Mouse (Mus musculus): ENCODE measurements around the gene Syne4. TPM values are rescaled to one million over a fixed set of nuclear protein-coding genes. Genes with fewer than 3 reads are reported as not detected.

Syne4 gene
- total RNA-seq, 2 experiments from 2014 or later, result 17.6 to 22.3 TPM

- peak; percentile 81 for DNase-seq
Measured at GRCm38 (mm10) chr7:30295103-30295502, 19.5 kb upstream of the Syne4 start.

DNA sequence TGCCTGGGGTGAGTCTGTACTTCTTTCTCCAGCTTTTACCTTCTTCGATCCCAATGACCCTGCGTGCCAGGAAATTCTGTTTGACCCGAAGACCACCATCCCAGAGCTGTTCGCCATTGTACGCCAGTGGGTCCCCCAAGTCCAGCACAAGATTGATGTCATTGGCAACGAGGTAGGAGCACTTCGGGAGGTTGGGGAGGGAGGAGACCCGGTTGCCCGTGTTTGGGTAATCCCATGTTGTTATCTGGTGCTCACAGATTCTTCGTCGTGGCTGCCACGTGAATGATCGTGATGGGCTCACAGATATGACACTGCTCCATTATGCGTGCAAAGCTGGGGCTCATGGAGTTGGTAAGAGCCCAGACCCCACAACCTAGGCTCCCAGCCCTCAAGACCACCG, 17.8 kb upstream of the Syne4 start:
- DNase-seq, result no peak

- no peak for DNase-seq
Measured at GRCm38 (mm10) chr7:30297266-30297665, 17.3 kb upstream of the Syne4 start.

DNA sequence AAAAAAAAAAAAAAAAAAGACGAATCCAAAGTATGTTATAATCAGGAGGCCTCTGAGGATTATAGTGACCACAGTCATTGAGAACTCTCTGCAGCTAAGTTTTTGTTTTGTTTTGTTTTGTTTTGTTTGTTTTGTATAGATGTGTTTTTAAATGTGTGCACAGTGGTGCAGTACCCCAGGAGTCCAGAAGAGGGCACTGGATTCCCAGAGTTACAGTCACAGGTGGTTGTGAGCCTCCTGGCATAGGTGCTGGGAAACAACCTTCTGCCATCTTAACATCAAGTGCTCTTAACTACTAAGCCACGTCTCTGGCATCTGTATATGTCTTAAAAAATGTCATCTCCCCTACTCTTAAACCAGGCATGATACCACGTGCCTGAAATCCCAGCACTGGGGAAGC, 13.7 kb upstream of the Syne4 start:
- DNase-seq, result peak; percentile 35

DNA sequence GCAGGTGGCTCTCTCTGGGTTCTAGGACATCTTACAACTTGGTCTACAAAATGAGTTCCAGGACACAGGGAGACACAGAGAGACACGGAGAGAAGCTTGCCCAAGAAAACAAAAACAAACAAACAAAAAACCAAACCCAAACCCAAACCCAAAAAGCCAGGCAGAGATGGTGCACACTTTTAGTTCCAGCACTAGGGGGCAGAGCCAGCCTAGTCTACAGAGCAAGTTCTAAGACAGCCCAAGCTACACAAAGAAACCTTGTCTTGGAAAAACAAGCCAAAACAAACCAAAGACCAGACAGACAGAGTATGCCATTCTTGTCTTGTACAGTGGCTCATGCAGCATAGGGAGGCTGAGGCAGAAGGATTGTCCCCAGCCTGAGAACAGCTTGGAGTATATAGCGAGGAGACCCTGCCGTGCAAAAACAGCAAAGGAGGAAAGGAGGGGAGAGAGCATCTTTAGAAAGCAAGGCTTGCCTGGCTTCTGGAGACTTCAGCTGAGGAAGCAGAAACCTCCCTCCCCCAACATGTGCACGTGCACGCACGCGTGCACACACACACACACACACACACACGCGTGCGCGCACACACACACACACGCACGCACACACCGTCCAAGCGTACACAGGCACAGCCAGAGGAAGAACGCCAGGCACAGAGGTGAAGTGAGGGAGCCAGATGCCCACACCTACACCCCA, 8.4 kb upstream of the Syne4 start:
- no peak for DNase-seq

DNA sequence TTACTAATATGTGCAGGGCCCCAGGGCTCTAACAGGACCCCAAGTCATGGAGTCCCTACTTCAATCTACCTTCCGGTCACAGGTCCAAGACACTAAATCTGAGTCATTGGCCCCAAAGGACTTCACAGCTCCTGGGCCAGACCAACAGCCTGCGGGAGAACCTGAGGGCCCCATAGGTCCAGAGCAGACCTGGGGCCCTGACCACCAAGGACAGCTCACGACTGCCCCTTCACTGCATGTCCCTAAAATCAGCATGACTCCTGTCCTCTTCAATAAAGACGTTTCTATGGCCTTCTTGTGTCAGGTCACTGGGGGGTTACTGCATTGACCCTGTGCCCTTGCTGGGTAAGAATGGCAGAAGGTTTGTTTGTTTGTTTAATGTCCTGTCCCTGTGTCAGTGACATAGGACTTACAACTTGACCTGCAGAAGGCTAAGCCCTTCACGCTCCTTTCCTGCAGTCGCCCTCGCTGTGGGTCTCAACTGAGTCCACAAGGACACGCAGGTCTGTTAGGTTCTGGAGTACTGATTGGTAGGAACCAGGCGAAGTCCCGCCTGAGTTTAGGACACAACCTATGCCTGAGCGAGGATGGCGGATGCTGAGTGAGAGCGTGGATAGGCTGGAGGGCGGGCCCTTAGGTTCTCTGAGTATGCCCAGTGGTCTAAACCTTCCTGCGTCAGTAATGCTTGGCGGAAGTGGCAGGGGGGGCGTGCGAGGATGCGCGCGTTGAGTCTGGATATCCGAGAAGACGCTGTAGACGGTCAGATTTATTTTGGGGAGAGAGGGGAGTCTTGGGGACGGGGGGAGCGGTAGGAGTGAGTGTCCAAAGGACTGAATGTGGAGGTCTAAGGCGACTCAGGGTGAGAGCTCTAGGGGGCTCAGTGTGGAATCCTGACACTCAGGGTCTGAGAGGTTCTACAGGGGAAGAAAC, 6.3 kb upstream of the Syne4 start, which contains the start of gene Alkbh6:
Alkbh6 (plus strand) TSS at position 642 of the 930 bp plus-strand sequence.
- DNase-seq, result peak; percentile 94

- DNase-seq, result no peak
Measured at GRCm38 (mm10) chr7:30309395-30310129, 5.0 kb upstream of the Syne4 start.

DNA sequence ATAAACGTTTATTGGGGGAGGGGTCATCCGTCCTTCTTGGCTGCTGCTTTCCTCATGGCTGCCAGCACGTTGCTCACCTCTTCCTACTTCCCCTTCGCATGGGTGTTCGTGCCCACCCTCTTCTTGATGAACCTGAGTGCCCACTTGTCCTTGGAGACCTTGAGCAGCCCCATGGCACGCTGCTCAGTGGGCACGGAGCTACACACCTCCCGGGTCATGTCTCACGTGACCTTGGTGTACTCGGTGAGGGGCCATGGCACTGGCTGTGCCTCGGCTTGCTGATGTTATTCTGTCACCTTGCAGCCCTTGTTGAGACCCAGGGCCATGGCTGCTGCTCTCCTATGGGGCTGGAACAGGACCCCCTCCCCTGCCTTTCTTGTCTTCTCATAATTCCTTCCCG, 4.5 kb upstream of the Syne4 start:
- no peak for DNase-seq

DNA sequence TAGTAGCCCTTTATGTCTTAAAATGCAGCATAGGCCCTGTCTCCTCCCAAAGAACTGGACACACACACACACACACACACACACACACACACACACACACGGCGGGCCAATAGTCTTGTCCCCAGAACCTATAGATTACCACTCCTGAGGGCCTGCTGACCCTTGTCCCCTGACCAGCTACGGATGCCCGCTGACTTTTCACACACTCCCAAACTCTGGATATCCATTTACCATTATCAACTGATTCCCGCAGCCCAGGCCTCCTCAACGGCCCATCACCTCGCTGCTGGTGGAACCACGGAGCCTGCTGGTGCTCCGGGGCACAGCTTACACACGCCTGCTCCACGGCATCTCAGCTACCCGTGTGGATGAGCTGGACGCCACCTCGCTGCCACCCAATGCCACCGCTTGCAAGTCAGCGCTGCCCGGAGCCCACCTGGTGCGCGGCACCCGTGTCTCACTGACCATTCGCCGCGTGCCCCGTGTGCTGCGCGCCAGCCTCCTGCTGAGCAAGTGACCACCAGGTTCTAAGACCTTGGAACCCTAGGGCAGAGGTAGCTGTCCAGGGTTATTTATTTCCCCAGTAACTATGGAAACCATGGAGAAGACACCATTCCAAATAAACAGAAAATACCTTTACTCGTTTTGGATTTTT, 814 bp upstream of the Syne4 start:
- no peak for DNase-seq

GRCm38 (mm10) chr7:30315559-30316529, 1.2 kb downstream of the Syne4 start:
- DNase-seq, result peak; percentile 20

DNA sequence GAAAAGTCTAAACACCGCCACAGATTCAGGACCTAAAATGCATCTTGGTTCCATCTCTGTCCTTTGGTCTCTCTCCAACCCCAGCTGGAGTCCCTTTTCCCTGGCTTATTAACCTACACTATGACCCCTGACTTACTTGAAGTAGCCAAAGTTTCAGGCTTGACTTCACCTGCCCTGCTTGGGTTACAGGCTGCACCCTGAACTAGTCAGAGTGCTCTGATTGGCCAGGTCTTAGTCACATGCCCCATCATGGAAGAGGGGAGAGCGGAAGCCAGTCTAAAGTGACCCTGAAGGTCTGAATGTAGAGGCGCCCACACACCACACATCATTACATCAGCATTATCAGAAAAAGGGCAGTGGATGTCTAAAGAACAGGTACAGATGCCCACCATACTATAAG, 3.5 kb downstream of the Syne4 start:
- no peak for DNase-seq

DNA sequence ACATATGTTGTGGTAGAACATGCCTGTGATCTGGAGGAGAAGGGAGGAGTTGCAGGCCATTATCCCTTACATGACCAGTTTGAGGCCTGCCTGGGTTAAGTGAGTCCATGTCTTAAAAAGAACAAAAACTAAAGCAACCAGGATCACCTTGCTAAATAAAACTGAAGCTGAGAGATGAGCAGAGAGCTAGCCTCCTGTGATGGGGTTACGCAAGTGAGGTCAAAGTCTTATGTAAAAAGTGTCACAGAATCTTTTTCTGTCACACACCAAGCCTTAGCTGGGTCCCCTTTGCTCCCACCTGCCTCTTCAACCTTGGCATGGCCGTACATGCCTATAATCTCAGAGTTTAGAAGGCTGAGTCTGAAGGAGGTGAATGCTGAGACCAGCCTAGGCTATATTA, 6.3 kb downstream of the Syne4 start:
- no peak for DNase-seq

DNA sequence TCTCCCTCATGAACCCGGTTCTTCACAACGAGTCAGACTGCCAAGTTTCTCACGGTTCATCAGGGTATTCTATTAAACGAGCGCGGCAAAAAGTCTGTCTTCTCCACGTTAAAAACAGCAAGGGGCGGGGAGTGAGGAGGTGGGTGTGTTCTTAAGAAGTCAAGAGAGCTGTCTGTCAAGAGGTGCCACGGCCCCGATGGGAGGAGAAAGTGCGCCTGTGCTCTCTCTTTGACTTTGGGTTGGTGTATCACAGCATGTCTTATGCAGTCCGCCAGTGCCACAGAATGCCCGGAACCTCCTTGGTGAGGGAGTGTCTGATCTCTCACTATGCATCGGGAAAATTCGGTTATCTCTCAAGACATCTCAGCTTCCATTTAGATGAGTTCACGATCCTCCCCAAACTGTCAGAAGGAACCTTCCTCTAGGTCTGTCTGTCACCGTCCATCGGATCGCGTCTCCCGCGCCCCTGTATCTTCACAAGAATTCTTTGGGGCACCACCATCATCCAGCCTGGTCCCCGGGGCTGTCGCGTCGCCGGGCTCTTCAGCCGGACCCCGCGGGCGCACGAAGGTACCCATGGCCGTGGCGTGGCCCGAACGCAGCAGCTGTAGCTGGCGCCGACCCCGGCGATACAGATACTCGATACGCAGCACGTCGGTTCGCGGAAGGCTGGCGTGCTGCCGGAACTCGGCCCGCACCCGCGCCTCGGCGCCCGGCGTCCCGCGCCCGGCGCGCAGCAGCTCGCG, 7.1 kb downstream of the Syne4 start, which contains the start of gene E130208F15Rik:
E130208F15Rik (plus strand) TSS at position 202 of the 746 bp plus-strand sequence.
- DNase-seq, result peak; percentile 81

GRCm38 (mm10) chr7:30322285-30322667, 7.7 kb downstream of the Syne4 start:
- peak; percentile 97 for DNase-seq

GRCm38 (mm10) chr7:30322865-30323264, 8.3 kb downstream of the Syne4 start:
- DNase-seq, result no peak

DNA sequence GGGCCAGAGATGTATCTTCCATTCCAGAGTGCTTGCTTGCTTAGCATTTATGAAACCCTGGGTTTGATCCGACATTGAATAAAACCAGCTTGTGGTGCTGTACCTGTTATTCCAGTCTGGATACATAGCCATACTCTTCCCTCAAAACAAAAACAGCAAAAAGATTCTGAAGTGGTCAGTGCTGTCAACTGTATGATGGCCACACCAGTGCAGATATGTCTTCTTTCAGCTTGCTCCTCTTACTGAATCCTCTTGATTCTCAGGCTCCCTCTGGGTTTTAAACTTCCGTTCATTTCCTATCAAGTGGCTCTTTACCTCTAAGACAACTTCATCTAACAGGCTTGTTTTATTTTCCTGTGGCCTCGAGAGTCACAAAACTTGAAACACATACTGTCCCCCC, 9.2 kb downstream of the Syne4 start, which contains the start of gene Sdhaf1:
Sdhaf1 (minus strand) TSS at position 101 of the 400 bp plus-strand sequence.
- no peak for DNase-seq

- no peak for DNase-seq
Measured at GRCm38 (mm10) chr7:30324300-30324944, 9.8 kb downstream of the Syne4 start.

DNA sequence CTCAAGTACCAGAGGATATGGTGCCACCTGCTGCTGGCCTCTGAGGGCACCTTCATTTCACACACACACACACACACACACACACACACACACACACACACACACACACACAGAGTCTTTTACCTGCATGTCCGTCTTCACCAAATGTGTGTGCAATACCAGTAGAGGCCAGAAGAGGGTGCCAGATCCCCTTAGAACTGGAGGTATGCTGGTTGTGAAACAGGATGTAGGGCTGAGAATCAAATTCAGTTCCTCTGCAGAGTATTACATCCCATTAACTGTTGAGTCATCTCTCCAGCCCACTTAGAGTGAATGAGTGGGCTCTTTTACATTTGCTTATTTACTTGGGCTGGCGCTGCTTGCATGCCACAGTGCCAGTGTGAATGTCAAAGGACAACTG, 10.8 kb downstream of the Syne4 start:
- peak; percentile 63 for DNase-seq

- no peak for DNase-seq
Measured at GRCm38 (mm10) chr7:30326427-30326826, 11.8 kb downstream of the Syne4 start.

Measured in adrenal gland, postnatal 10 days (tissue).